Mouse (Mus musculus) lung, postnatal 10 days (tissue): ENCODE results near the gene Ran.

Experiments
- DNase-seq: peaks from one replicate; pipeline ENCODE4 v3.0.0; 2021

Gene Ran

GRCm38 (mm10) chr5:129015540-129015939 lies 4.3 kb upstream of the Ran start:
- no peak for DNase-seq

- no peak for DNase-seq
These were observed 3.5 kb upstream of the Ran start for GRCm38 (mm10) chr5:129016370-129016769.

- no peak for DNase-seq
These were observed 933 bp upstream of the Ran start for GRCm38 (mm10) chr5:129018782-129019489.

- DNase-seq, result no peak
These were observed 415 bp downstream of the Ran start for GRCm38 (mm10) chr5:129020300-129020668.

- DNase-seq, result peak; percentile 35
These were observed 862 bp downstream of the Ran start for GRCm38 (mm10) chr5:129020731-129021130.

GRCm38 (mm10) chr5:129025048-129025447 lies 5.2 kb downstream of the Ran start:
- no peak for DNase-seq

- DNase-seq, result no peak
These were observed 5.9 kb downstream of the Ran start for GRCm38 (mm10) chr5:129025725-129026124.

GRCm38 (mm10) chr5:129026171-129026570 lies 6.3 kb downstream of the Ran start:
- DNase-seq, result no peak

- DNase-seq, result no peak
These were observed 6.8 kb downstream of the Ran start for GRCm38 (mm10) chr5:129026637-129027036.

- DNase-seq, result no peak
These were observed 9.4 kb downstream of the Ran start for GRCm38 (mm10) chr5:129029131-129029723.

- DNase-seq, result no peak
These were observed 16.8 kb downstream of the Ran start for GRCm38 (mm10) chr5:129036678-129037077.

- DNase-seq, result no peak
These were observed 17.9 kb downstream of the Ran start for GRCm38 (mm10) chr5:129037739-129038138.

GRCm38 (mm10) chr5:129045641-129046580 lies 26.0 kb downstream of the Ran start:
- DNase-seq, result no peak

GRCm38 (mm10) chr5:129049372-129049771 lies 29.5 kb downstream of the Ran start:
- DNase-seq, result no peak

GRCm38 (mm10) chr5:129051910-129052309 lies 32.0 kb downstream of the Ran start:
- DNase-seq, result no peak

- DNase-seq, result no peak
These were observed 32.9 kb downstream of the Ran start for GRCm38 (mm10) chr5:129052636-129053355.

GRCm38 (mm10) chr5:129054675-129055284 lies 34.9 kb downstream of the Ran start:
- DNase-seq, result no peak

GRCm38 (mm10) chr5:129059116-129059515 lies 39.2 kb downstream of the Ran start:
- no peak for DNase-seq

- peak; percentile 66 for DNase-seq
These were observed 41.7 kb downstream of the Ran start for GRCm38 (mm10) chr5:129061579-129061978.

- DNase-seq, result peak; percentile 88
These were observed 43.3 kb downstream of the Ran start for GRCm38 (mm10) chr5:129063037-129063791.

GRCm38 (mm10) chr5:129063792-129064087 lies 43.9 kb downstream of the Ran start:
- no peak for DNase-seq

GRCm38 (mm10) chr5:129064186-129064585 lies 44.3 kb downstream of the Ran start:
- no peak for DNase-seq
